Mouse (Mus musculus) inflammation-experienced regulatory T-cells, adult 6 months (primary cell): ENCODE data around the gene Ube2g1. TPM values are rescaled to one million over a fixed set of nuclear protein-coding genes. Genes with fewer than 3 reads are reported as not detected.
"Not testable (repeated sequence)": the region's sequence is repeated elsewhere in the genome, so short reads cannot be mapped to it uniquely, and the experiment has no call there.

Source experiments
- ATAC-seq: one replicate; pipeline ENCODE4 v1.8.0; 2017
- polyA plus RNA-seq, 3 experiments: library from polyadenylated mRNA; unstranded; fragments of 100-300 nt; shearing (Covaris generic); gene quantifications; one replicate each; pipeline ENCODE4 v1.2.1; 2017

Gene Ube2g1
- polyA plus RNA-seq, 3 experiments from 2014 or later, result 38.6 to 45.4 (median 42.8) TPM

- ATAC-seq, result peak; percentile 6
Measured at GRCm38 (mm10) chr11:72607469-72608070, 487 bp downstream of the Ube2g1 start.

GRCm38 (mm10) chr11:72608071-72608679 lies 1.1 kb downstream of the Ube2g1 start:
- ATAC-seq, result peak; percentile 74

GRCm38 (mm10) chr11:72609242-72609641 lies 2.2 kb downstream of the Ube2g1 start:
- no peak for ATAC-seq

- not testable (repeated sequence) for ATAC-seq
Measured at GRCm38 (mm10) chr11:72614336-72614735, 7.3 kb downstream of the Ube2g1 start.

GRCm38 (mm10) chr11:72615931-72616330 lies 8.8 kb downstream of the Ube2g1 start:
- no peak for ATAC-seq

GRCm38 (mm10) chr11:72618476-72618875 lies 11.4 kb downstream of the Ube2g1 start:
- ATAC-seq, result no peak

GRCm38 (mm10) chr11:72642730-72643129 lies 35.6 kb downstream of the Ube2g1 start:
- ATAC-seq, result no peak

GRCm38 (mm10) chr11:72645386-72645785 lies 38.3 kb downstream of the Ube2g1 start:
- no peak for ATAC-seq

- no peak for ATAC-seq
Measured at GRCm38 (mm10) chr11:72650347-72650746, 43.3 kb downstream of the Ube2g1 start.

- ATAC-seq, result no peak
Measured at GRCm38 (mm10) chr11:72659918-72660317, 52.8 kb downstream of the Ube2g1 start.

GRCm38 (mm10) chr11:72660359-72660758 lies 53.3 kb downstream of the Ube2g1 start:
- no peak for ATAC-seq

GRCm38 (mm10) chr11:72664641-72665040 lies 57.6 kb downstream of the Ube2g1 start:
- ATAC-seq, result no peak

GRCm38 (mm10) chr11:72670634-72671033 lies 63.6 kb downstream of the Ube2g1 start:
- no peak for ATAC-seq

- no peak for ATAC-seq
Measured at GRCm38 (mm10) chr11:72671294-72671988, 64.4 kb downstream of the Ube2g1 start.

- ATAC-seq, result no peak
Measured at GRCm38 (mm10) chr11:72672438-72672837, 65.4 kb downstream of the Ube2g1 start.

GRCm38 (mm10) chr11:72675280-72675679 lies 68.2 kb downstream of the Ube2g1 start:
- no peak for ATAC-seq

GRCm38 (mm10) chr11:72680726-72681125 lies 73.6 kb downstream of the Ube2g1 start:
- ATAC-seq, result no peak

- ATAC-seq, result no peak
Measured at GRCm38 (mm10) chr11:72683402-72683801, 76.3 kb downstream of the Ube2g1 start.

GRCm38 (mm10) chr11:72686697-72687096 lies 79.6 kb downstream of the Ube2g1 start:
- no peak for ATAC-seq

- no peak for ATAC-seq
Measured at GRCm38 (mm10) chr11:72688242-72688641, 81.2 kb downstream of the Ube2g1 start.

GRCm38 (mm10) chr11:72689115-72689514 lies 82.0 kb downstream of the Ube2g1 start:
- no peak for ATAC-seq

- peak; percentile 97 for ATAC-seq
Measured at GRCm38 (mm10) chr11:72689551-72690510, 82.7 kb downstream of the Ube2g1 start, which contains the start of gene Ankfy1. TSS of gene Ankfy1 (plus strand) at chr11:72690006.

- ATAC-seq, result no peak
Measured at GRCm38 (mm10) chr11:72692353-72692752, 85.3 kb downstream of the Ube2g1 start.
